In genomic region chr14:27336208-27337114, GRCm38 (mm10) we compare ENCODE assay signal across 8 mouse cellular contexts.
DNase-seq lines count a peak whose midpoint lies in the region; ATAC-seq and TF ChIP-seq lines count a peak whose summit lies in the region.

No protein-coding gene starts in this region.

- peak overlapping the region; percentile 55 for H3K4me3 ChIP-seq in lung, embryonic 16.5 days (ENCODE audit: low read length)
- peak overlapping the region; percentile 52 for H3K4me3 ChIP-seq in forebrain, embryonic 12.5 days (replicated peaks)
- peak overlapping the region; percentile 60 for H3K4me3 ChIP-seq in intestine, postnatal 0 days (ENCODE audit: low read depth, low read length)

- peak overlapping the region; percentile 89 for H3K4me2 ChIP-seq in lung, embryonic 16.5 days (ENCODE audit: low read depth, low read length)
- H3K4me2 ChIP-seq in forebrain, embryonic 12.5 days: peak overlapping the region; percentile 95
- peak overlapping the region; percentile 90 for H3K4me2 ChIP-seq in intestine, postnatal 0 days (replicated peaks; ENCODE audit: low read depth)

- peaks cover 8% of the 10 kb centered on the region; the same call in 1 of the 2 replicates for H3K4me1 ChIP-seq in lung, embryonic 16.5 days (replicated peaks; ENCODE audit: control insufficient read depth, insufficient read depth, low read length)
- peaks cover 15% of the 10 kb centered on the region for H3K4me1 ChIP-seq in forebrain, embryonic 12.5 days
- no peaks in the 10 kb centered on the region for H3K4me1 ChIP-seq in intestine, postnatal 0 days (replicated peaks; ENCODE audit: control insufficient read depth, insufficient read depth, low read length)

- TF ChIP-seq CTCF in intestine, postnatal 0 days (IDR thresholded peaks at IDR 0.05; ENCODE audit: low read depth): 0 out of 2 replicates have a peak, but pooled peaks have one; percentile 32

- DNase-seq in cerebellum, postnatal 14 days: no peak
- DNase-seq in lung, postnatal 36 days: no peak
- peak; percentile 40 to 48 for DNase-seq in spleen, postnatal 10 days (ENCODE audit: low spot score in 2 of 2)

- no peak overlapping the region for H3K27ac ChIP-seq in lung, embryonic 16.5 days (ENCODE audit: low read length)
- no peak overlapping the region for H3K27ac ChIP-seq in forebrain, embryonic 12.5 days
- H3K27ac ChIP-seq in intestine, postnatal 0 days (ENCODE audit: low read depth, low read length): peak overlapping the region; percentile 62

- H3K36me3 ChIP-seq in lung, embryonic 16.5 days (ENCODE audit: control insufficient read depth, insufficient read depth, low read length): no peaks in the 10 kb centered on the region
- no peaks in the 10 kb centered on the region for H3K36me3 ChIP-seq in forebrain, embryonic 12.5 days (replicated peaks)
- H3K36me3 ChIP-seq in intestine, postnatal 0 days (ENCODE audit: control insufficient read depth, insufficient read depth): no peaks in the 10 kb centered on the region

- no peaks in the 10 kb centered on the region for H3K9me3 ChIP-seq in lung, embryonic 16.5 days (ENCODE audit: control insufficient read depth, low read length)
- no peaks in the 10 kb centered on the region for H3K9me3 ChIP-seq in forebrain, embryonic 12.5 days
- no peaks in the 10 kb centered on the region for H3K9me3 ChIP-seq in intestine, postnatal 0 days (ENCODE audit: control insufficient read depth)

- 3% methylated on average over 34 of the region's 34 CpGs for WGBS in lung, embryonic 16.5 days
- 3% methylated on average over 34 of the region's 34 CpGs for WGBS in forebrain, embryonic 12.5 days
- 5% methylated on average over 34 of the region's 34 CpGs for WGBS in intestine, postnatal 0 days

- ATAC-seq in cerebellum, adult (ENCODE audit: insufficient number of reproducible peaks, low FRiP score, low TSS enrichment): peak; percentile 54
- peak; percentile 74 for ATAC-seq in lung, embryonic 16.5 days (ENCODE audit: low read depth)
- peak; percentile 27; the same call in 1 of the 2 replicates for ATAC-seq in forebrain, embryonic 12.5 days (ENCODE audit: low FRiP score)
- ATAC-seq in intestine, postnatal 0 days: peak; percentile 68
- ATAC-seq in megakaryocyte-erythroid progenitor cell, adult 5-6 weeks (replicated peaks; ENCODE audit: low FRiP score, low TSS enrichment, poor library complexity, severe bottlenecking): peak; percentile 46

- H3K27me3 ChIP-seq in lung, embryonic 16.5 days (ENCODE audit: control insufficient read depth, insufficient read depth, low read depth, low read length): no peaks in the 10 kb centered on the region
- peaks cover 35% of the 10 kb centered on the region for H3K27me3 ChIP-seq in forebrain, embryonic 12.5 days
- no peaks in the 10 kb centered on the region; the same call in 1 of the 2 replicates for H3K27me3 ChIP-seq in intestine, postnatal 0 days (replicated peaks; ENCODE audit: control insufficient read depth, insufficient read depth, low read length)

- peak overlapping the region; percentile 48 for H3K9ac ChIP-seq in lung, embryonic 16.5 days (ENCODE audit: low read length)
- peak overlapping the region; percentile 50 for H3K9ac ChIP-seq in forebrain, embryonic 12.5 days
- H3K9ac ChIP-seq in intestine, postnatal 0 days (ENCODE audit: low read depth, low read length): peak overlapping the region; percentile 62

Comparison
In these comparisons a context has a peak if more than half of its experiments do, and no peak if none do; other contexts are left out.
1. DNase-seq: peak in spleen, postnatal 10 days (2 of 2); none in cerebellum, postnatal 14 days (0 of 2) and lung, postnatal 36 days (single experiment).
2. Peak in every context shown above with its lines, with median percentiles within 50 percentile points of each other: ATAC-seq, H3K4me2 ChIP-seq, H3K4me3 ChIP-seq and H3K9ac ChIP-seq.